Mouse (Mus musculus) testis, adult 2 months (tissue): ENCODE measurements at regions not wholly inside any gene's neighbourhood (a gene's known extent, or its start where the extent isn't known, plus 50 kb on each side); places are given as distances from the start of the nearest gene placed in this dataset.

Experiments
- CTCF ChIP-seq: fragments of 200-500 bp; IDR thresholded peaks from 2 replicates; pipeline ENCODE4 v1.5.1; 2012; ENCODE audit warnings: low read depth, mild to moderate bottlenecking, inconsistent platforms, low read length, moderate library complexity; ENCODE audit not compliant: control insufficient read depth, insufficient read depth, insufficient replicate concordance
- POLR2A ChIP-seq: fragments of 200-500 bp; IDR thresholded peaks from 2 replicates; pipeline ENCODE4 v1.6.1; 2012; ENCODE audit warnings: low read depth, mild to moderate bottlenecking, inconsistent platforms, low read length, moderate library complexity; ENCODE audit not compliant: control insufficient read depth

DNA sequence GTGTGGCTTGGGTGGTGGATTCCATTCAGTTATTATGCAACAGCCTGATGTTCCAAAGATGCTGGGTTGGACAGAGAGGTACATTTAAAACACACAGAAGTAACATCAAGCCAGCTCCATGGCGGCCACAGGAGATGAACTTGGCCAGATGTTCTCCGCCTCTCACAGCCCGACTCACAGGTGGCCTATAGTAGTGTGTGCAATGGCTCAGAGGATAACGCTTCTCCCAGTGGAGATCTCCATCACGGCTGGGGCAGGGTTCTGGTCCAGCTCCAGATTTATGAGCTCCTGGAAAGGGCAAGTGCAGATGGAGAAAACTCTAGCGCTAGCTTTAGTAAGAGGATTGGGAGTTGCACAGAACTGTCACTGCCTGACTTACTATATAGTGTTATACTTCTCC, 319.5 kb upstream of the Fam92a start:
- TF ChIP-seq POLR2A (no peak), CTCF (no peak)
